Mouse (Mus musculus) CH12.LX (cell line): ENCODE measurements around the gene Ncan. TPM values are rescaled to one million over a fixed set of nuclear protein-coding genes. Genes with fewer than 3 reads are reported as not detected.
A peak's percentile ranks its signal among the peaks of the same experiment; 100 is the strongest.

ENCODE experiments used
- DNase-seq: peaks from one replicate; pipeline ENCODE4 v3.0.0-alpha.2; 2013; ENCODE audit errors: extremely low read depth
- H3K27ac ChIP-seq: 2 replicates; pipeline ENCODE4 v1.5.1; 2012; ENCODE audit warnings: low read depth, mild to moderate bottlenecking, control low read depth, moderate library complexity; ENCODE audit not compliant: insufficient read depth
- H3K27me3 ChIP-seq: replicated peaks from 2 replicates; pipeline ENCODE3; 2012; ENCODE audit warnings: inconsistent platforms
- H3K36me3 ChIP-seq, 2 experiments: replicated peaks in 1 of 2; 2 replicates each; pipeline versions ENCODE3 to v1.6.1; 2012; ENCODE audit warnings: inconsistent platforms in 1 of 2, low read length in 1 of 2, mild to moderate bottlenecking in 1 of 2, mixed read lengths in 1 of 2, moderate library complexity in 1 of 2; ENCODE audit not compliant: control insufficient read depth in 1 of 2, insufficient read depth in 1 of 2
- H3K4me1 ChIP-seq, 2 experiments: 2 replicates each; pipeline ENCODE4 v1.6.1; 2012; ENCODE audit warnings: inconsistent platforms in 1 of 2, moderate library complexity in 1 of 2; ENCODE audit not compliant: insufficient read depth in 2 of 2, control insufficient read depth in 1 of 2
- H3K4me2 ChIP-seq: 2 replicates; pipeline ENCODE4 v1.6.1; 2012; ENCODE audit warnings: low read depth, mild to moderate bottlenecking, control low read depth; ENCODE audit not compliant: poor library complexity, insufficient read depth, severe bottlenecking
- H3K4me3 ChIP-seq, 3 experiments: fragments of 150-350 bp in 1 of 3; sonication (generic) in 1 of 3; replicated peaks in 1 of 3; 2 replicates each; pipeline versions ENCODE3 to v1.5.1; 2011 to 2012; ENCODE audit warnings: low read depth in 2 of 3, low read length in 2 of 3, mild to moderate bottlenecking in 2 of 3, moderate library complexity in 2 of 3, control low read depth in 1 of 3, improper control_type of control experiment in 1 of 3, inconsistent platforms in 1 of 3, mixed read lengths in 1 of 3; ENCODE audit not compliant: poor library complexity in 1 of 3
- H3K79me2 ChIP-seq: replicated peaks from 2 replicates; pipeline ENCODE4 v1.6.1; 2012; ENCODE audit warnings: mild to moderate bottlenecking, moderate library complexity; ENCODE audit not compliant: control insufficient read depth, poor library complexity, insufficient read depth, severe bottlenecking; ENCODE audit errors: extremely low read depth
- H3K9ac ChIP-seq: 2 replicates; pipeline ENCODE4 v1.6.1; 2012; ENCODE audit warnings: low read depth, mild to moderate bottlenecking, control low read depth, moderate library complexity; ENCODE audit not compliant: insufficient read depth
- H3K9me3 ChIP-seq: replicated peaks from 2 replicates; pipeline ENCODE3; 2012; ENCODE audit warnings: low read length, inconsistent platforms, mixed read lengths
- CHD2 ChIP-seq: IDR thresholded peaks from 2 replicates; pipeline ENCODE4 v1.6.1; 2011; ENCODE audit warnings: low read length, improper control_type of control experiment
- CTCF ChIP-seq, 2 experiments: IDR thresholded peaks in 1 of 2; conservative IDR thresholded peaks in 1 of 2; 2 replicates each; pipeline ENCODE4 v1.5.1; 2011 to 2012; ENCODE audit warnings: low read depth in 2 of 2, low read length in 2 of 2, improper control_type of control experiment in 1 of 2, inconsistent platforms in 1 of 2, mild to moderate bottlenecking in 1 of 2, moderate library complexity in 1 of 2
- EP300 ChIP-seq: IDR thresholded peaks from 2 replicates; pipeline ENCODE4 v1.6.1; 2011; ENCODE audit warnings: low read length, improper control_type of control experiment
- HCFC1 ChIP-seq: IDR thresholded peaks from 2 replicates; pipeline ENCODE4 v1.6.1; 2012; ENCODE audit warnings: low read depth, mild to moderate bottlenecking, inconsistent platforms, low read length, improper control_type of control experiment
- JUN ChIP-seq: IDR thresholded peaks from 2 replicates; pipeline ENCODE4 v1.6.1; 2011; ENCODE audit warnings: low read depth, mild to moderate bottlenecking, low read length, improper control_type of control experiment, moderate library complexity; ENCODE audit not compliant: insufficient read depth
- JUND ChIP-seq: conservative IDR thresholded peaks from 2 replicates; pipeline ENCODE4 v1.6.1; 2011; ENCODE audit warnings: low read depth, low read length, improper control_type of control experiment
- KAT2A ChIP-seq: IDR thresholded peaks from 2 replicates; pipeline ENCODE4 v1.6.1; 2012; ENCODE audit warnings: low read length, improper control_type of control experiment, inconsistent platforms; ENCODE audit not compliant: insufficient replicate concordance
- MAFK ChIP-seq: IDR thresholded peaks from 2 replicates; pipeline ENCODE4 v1.6.1; 2011; ENCODE audit warnings: low read length, improper control_type of control experiment; ENCODE audit not compliant: insufficient replicate concordance
- MAX ChIP-seq: IDR thresholded peaks from 2 replicates; pipeline ENCODE4 v1.6.1; 2011; ENCODE audit warnings: low read length, improper control_type of control experiment
- MYC ChIP-seq: IDR thresholded peaks from 2 replicates; pipeline ENCODE4 v1.6.1; 2011; ENCODE audit warnings: low read depth, mild to moderate bottlenecking, improper control_type of control experiment, low read length
- NELFE ChIP-seq: IDR thresholded peaks from 2 replicates; pipeline ENCODE4 v1.6.1; 2011; ENCODE audit warnings: low read depth, low read length, improper control_type of control experiment
- NRF1 ChIP-seq: IDR thresholded peaks from 2 replicates; pipeline ENCODE4 v1.6.1; 2014; ENCODE audit warnings: low read depth, mild to moderate bottlenecking, inconsistent platforms, low read length, improper control_type of control experiment, moderate library complexity
- RAD21 ChIP-seq: IDR thresholded peaks from 2 replicates; pipeline ENCODE4 v1.6.1; 2011; ENCODE audit warnings: low read depth, mild to moderate bottlenecking, low read length, improper control_type of control experiment, moderate library complexity
- SIN3A ChIP-seq: IDR thresholded peaks from 2 replicates; pipeline ENCODE4 v1.6.1; 2012; ENCODE audit warnings: low read length, improper control_type of control experiment, inconsistent platforms
- SMC3 ChIP-seq: IDR thresholded peaks from 2 replicates; pipeline ENCODE4 v1.6.1; 2011; ENCODE audit warnings: low read depth, low read length, improper control_type of control experiment
- UBTF ChIP-seq: IDR thresholded peaks from 2 replicates; pipeline ENCODE4 v1.6.1; 2012; ENCODE audit warnings: low read depth, mild to moderate bottlenecking, inconsistent platforms, low read length, improper control_type of control experiment, moderate library complexity
- USF1 ChIP-seq: IDR thresholded peaks from 2 replicates; pipeline ENCODE4 v1.6.1; 2014; ENCODE audit warnings: low read depth, mild to moderate bottlenecking, inconsistent platforms, low read length, improper control_type of control experiment
- ZC3H11A ChIP-seq: IDR thresholded peaks from 2 replicates; pipeline ENCODE4 v1.6.1; 2012; ENCODE audit warnings: low read depth, mild to moderate bottlenecking, inconsistent platforms, low read length, improper control_type of control experiment
- dilution Hi-C: fragments of 300-500 bp; cut with MboI; formaldehyde crosslinking; loops from 2 replicates; pipeline ENCODE4 v1.14.3; 2020; ENCODE audit warnings: low sequenced_read_pairs; ENCODE audit not compliant: extremely low pct_unique_long_range_greater_than_20kb, extremely low pct_ligation_motif_present
- in situ Hi-C: fragments of 300-500 bp; cut with MboI; formaldehyde crosslinking; loops from 3 replicates; pipeline ENCODE4 v1.14.3; 2019; ENCODE audit warnings: low sequenced_read_pairs, low pct_ligation_motif_present, low pct_unique_long_range_greater_than_20kb, mixed read lengths
- polyA plus RNA-seq: library from polyadenylated mRNA; unstranded; fragments of >175 nt; gene quantifications from 2 replicates; pipeline ENCODE4 v1.2.1, GENCODE M21; 2012; ENCODE audit warnings: low read depth; ENCODE audit not compliant: insufficient read length
- total RNA-seq, 2 experiments: library from RNA; depleted of rRNA; stranded (reverse); fragments of 300-350 nt in 1 of 2; fragments of >200 nt in 1 of 2; gene quantifications; 2 replicates each; pipeline ENCODE4 v1.2.3; 2012 to 2014

The Ncan gene
- total and polyA plus RNA-seq, 3 experiments = 2.1 to 6.0 (median 3.9) TPM

DNA sequence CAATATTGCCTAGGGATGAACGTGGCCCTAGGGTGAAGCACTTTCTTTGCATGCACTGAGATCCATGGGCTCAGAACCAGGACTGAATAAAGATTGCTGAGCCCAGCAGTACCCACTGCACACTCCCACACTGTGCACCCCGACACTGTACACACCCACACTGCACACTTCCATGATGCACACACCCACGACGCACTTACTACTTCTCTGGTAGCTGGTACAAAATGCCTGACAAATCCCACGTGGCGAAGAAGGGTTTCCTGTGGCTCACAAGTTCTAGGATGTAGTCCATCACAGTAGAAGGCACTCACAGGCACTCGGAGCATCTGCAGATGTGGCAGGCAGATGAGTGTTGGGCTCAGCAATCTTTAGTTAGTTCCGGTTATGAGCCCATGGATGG lies 4.3 kb upstream of the Ncan start:
- dilution Hi-C loops (no loop called here), in situ Hi-C loops (no loop called here)
- Histone ChIP-seq H3K36me3 (no peaks in the 10 kb centered on the region), H3K9me3 (no peaks in the 10 kb centered on the region), H3K4me3 (no peak overlapping the region), H3K9ac (no peak overlapping the region), H3K4me2 (no peak overlapping the region), H3K27me3 (no peaks in the 10 kb centered on the region), H3K27ac (no peak overlapping the region), H3K79me2 (no peaks in the 10 kb centered on the region), H3K4me1 (peaks cover 0 to 11% of the 10 kb centered on the region in 2 experiments; a peak in 2 of 4 replicates)
- DNase-seq = no peak
- TF ChIP-seq MAFK (no peak), ZC3H11A (no peak), JUND (no peak), EP300 (no peak), KAT2A (no peak), SIN3A (no peak), RAD21 (no peak), MAX (no peak), UBTF (no peak), JUN (no peak), CHD2 (no peak), NELFE (no peak), USF1 (no peak), HCFC1 (no peak)

DNA sequence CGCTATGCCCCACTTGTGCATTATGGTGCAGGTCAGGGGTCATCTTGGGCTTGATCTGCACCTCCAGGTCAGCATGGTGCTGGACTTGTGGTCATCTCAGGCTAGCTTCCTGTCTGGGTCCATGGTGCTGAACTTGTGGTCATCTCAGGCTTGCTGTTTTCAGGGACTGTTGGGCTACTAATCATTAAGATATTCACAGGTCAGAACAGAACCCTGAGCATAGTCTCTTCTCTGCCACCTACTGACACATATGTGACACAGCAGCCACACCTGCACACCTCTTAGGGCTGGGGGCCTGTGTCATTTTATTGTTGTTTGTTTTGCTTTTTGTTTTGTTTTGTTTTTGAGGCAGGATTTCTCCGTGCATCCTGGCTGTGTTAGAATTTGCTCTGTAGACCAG lies 2.2 kb upstream of the Ncan start:
- Histone ChIP-seq H3K9me3 (no peaks in the 10 kb centered on the region), H3K79me2 (no peaks in the 10 kb centered on the region)
- dilution Hi-C loops = no loop called here
- TF ChIP-seq RAD21 (peak; percentile 87), MYC (no peak), JUND (0 out of 2 replicates have a peak, but pooled peaks have one; percentile 14), MAFK (peak; percentile 95), ZC3H11A (peak; percentile 48; the same call in 1 of the 2 replicates), SMC3 (peak; percentile 94), NRF1 (no peak), CTCF (conservative IDR thresholded peaks at IDR 0.05 in 1 of 2, IDR thresholded peaks at IDR 0.05 in 1 of 2; ENCODE audit: low read depth in 2 of 2, low read length in 2 of 2) (peak; percentile 51 to 92)
- TF ChIP-seq, all 38 proteins: peak for 6
- Histone ChIP-seq H3K36me3 (no peaks in the 10 kb centered on the region), H3K27me3 (peaks cover 5% of the 10 kb centered on the region), H3K9ac (no peak overlapping the region), H3K27ac (no peak overlapping the region), H3K4me3 (no peak overlapping the region), H3K4me2 (no peak overlapping the region), H3K4me1 (peaks cover 0 to 16% of the 10 kb centered on the region in 2 experiments; a peak in 2 of 4 replicates)
- peak; percentile 31 for DNase-seq
- in situ Hi-C loops = no loop called here
